Mouse (Mus musculus) R1 (cell line): ENCODE data around the gene Clstn3.

Source experiments
- DNase-seq: peaks from one replicate; pipeline ENCODE4 v3.0.0-alpha.2; 2018; ENCODE audit warnings: low read depth, low spot score

Clstn3 gene

DNA sequence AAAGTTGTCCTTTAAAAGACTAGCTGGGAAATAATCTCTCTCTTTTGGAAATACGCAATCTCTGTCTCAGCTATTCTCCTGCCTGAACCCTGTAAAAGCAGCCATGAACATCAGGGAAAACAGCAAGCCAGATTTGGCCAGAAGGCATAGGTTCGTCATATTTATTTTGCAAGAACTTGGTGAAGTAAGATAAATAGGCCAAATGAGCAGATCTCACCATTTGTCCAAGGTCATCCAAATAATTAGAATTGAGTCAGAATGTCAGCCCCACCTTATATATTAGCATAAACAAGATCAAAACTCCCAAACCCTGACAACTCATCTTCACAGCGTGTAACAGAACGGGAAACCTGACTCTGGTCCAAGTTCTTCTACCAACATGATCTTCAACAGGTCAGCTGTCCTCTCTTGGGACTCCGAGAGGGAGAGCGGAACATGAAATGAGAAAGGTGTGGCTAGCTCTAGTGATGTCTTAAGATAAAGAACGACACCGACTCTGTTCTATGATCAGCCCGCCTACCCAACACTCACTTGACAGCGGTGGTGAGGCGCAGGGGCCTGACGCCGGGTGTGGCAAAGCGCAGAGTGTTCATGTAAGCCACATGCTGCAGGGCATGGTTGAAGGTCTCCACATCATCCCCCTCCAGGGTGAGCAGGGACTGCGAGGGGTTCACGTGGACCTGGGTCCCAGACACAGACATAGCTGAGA, 15.5 kb downstream of the Clstn3 start:
- DNase-seq, result peak; percentile 26

DNA sequence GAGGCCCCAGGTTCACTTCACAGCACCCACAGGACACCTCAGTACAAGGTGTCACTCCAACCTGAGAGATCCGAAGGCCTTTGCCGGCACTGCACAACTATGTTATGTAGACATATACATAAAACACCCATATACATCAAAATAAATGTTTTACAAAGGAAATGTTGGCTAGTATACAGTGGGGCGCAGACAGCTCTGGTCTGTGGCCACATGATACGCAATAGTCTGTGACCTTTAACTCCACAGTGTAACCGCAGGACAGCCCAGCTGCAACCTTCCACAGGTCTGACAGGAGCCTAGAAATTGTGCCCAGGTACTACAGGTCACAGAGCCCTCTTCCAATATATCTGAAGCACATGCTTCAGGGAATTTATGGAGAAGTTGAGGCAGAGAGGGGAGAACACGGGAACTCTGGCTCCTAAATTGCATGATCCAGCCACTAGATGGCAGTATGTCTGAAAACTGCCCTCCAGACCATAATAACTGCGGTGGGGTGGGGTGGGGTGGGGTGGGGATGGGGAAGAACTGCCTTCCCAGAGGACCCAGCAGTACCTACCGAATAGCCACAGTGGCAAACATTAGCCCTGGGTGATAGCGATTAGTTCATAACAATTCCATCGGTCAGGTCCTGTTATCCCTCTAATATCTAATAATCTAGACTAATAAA, 16.3 kb downstream of the Clstn3 start:
- peak; percentile 57 for DNase-seq

DNA sequence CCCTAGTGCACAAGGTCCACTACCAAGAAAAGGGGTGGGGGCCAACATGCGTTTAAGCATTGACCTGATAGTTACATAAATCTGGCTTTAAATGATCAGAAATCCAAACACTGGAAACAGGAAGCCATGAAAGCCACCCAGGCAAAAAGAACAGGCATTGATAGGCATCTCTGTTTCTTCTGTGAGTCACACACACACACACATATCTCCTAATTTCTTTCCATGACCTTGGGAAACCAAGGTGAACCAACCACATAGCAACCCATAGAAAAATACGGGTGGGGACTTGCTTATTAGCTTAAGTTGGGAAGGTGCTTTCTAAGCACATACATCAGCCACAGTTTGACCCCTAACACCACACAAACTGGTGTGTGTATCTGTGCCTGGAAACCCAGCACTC, 17.2 kb downstream of the Clstn3 start:
- no peak for DNase-seq

DNA sequence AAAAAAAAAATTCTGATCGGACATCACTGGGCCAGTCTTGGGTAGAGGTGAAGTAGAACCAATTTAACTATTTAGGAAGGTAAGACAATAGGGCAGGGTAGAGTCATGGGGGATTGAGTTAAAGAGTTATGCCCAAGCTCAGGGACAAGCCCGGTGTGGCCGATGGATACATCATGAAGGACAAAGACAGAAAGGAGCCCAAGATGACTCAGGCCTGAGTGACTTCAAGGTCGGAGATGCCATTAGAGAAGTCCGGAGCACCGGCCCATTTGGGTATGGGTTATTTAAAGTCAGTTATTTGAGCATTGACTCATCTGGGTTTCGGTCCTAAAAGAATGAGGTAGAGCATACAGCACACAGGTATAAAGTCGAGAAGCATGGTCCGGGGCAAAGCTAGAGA, 18.1 kb downstream of the Clstn3 start:
- DNase-seq, result no peak

DNA sequence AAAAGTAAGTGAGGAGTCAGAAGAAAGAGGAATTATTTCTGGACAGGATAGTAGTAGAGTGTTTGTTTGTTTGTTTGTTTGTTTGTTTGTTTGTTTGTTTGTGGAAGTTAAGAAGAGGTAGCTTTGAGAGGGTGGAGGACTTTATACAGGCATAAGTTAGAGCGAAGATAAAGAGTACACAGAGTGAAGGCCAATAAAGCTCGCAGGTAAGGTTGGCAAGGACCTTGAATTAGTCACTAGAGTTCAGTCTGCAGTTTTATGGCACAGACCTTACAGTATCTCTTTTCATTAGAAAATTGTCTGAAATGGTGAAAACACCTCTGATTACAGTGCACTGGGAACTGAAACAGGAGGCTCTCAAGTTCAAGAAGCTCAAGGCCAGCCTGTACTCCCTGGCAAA, 18.6 kb downstream of the Clstn3 start:
- DNase-seq, result no peak

DNA sequence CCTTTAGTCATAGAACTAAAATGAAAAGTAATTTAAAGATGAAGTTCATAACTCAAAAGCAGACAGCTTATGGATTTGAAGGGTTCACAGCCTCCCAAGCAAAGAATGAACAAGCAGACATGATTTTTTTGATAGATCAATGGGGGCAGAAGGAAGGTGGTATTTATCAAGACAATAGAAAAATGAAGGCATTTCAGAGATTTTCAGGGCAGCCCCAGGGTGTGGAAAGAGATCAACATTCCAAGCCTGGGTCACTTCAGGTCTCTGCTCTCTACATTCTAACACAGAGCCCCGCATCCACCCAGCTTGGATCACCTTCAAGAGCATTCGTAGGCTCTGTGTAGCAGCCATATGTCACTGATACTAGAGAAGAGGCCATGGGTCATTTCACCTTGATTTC, 21.3 kb downstream of the Clstn3 start:
- DNase-seq, result peak; percentile 49

DNA sequence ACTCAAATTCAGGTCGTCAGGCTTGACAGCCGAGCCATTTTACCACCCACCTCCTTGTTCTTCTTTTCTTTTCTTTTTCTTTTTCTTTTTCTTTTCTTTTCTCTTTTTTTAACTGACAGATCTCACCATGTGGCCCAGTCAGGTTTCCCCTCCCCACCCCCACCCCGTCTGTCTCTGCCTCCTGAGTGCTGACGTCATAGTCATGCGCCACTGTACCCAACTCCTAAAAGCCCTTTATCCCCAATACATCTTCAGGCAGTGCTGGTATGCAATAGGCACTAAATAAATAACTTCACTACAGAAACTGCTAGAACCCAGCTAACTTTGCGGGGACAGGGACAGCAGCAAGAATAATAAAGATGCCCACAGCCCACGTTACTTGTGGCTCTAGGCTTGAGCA, 28.3 kb downstream of the Clstn3 start:
- peak; percentile 79 for DNase-seq

DNA sequence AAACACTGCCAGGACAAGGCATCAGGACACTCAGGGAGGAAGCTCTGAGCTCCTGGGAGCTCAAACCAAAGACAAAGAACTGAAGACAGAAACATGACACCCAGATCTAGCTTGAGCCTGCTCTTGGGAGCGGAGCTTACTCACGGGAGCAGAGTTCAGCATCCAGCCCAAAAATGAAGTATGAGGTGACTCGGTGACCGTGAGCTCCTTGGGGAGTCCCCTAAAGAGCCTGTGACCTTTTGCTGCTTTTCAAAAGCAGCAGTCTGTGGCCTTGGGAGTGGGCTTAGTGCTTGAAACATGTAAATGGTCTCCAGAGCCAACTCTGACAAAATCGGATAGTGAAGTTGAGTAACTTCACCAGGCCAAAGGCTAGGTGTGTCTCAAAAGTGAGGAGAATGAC, 29.4 kb downstream of the Clstn3 start:
- peak; percentile 18 for DNase-seq

DNA sequence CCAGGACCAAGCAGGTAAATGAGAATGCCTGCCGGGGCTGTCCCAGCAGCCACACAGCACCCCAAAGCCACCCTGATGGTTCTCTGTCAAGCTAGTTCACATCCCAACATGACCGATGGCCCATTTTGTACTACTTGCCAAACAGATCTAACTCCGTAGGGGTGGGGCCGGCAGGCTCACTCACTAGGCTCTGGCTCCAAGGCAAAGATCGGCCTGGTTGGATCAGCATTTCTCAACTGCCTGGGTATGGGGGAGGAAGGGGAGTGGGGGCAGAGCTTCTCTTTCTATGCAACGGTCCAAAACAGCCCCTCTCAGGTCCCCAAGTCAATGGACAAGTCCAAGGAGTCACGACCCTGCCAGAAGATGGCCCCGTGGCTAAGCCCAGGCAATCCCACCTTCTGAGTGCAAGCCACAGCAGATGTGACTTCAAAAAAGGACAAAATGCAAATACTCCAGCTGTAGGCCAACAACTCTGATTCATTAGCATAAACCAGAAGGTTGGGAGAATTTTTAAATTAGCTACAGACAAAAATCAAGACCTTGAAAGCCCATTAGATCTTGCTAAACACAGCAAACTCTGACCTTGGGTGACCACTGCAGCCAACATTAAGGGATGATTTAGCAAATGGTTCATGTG, 30.8 kb downstream of the Clstn3 start:
- DNase-seq, result no peak

DNA sequence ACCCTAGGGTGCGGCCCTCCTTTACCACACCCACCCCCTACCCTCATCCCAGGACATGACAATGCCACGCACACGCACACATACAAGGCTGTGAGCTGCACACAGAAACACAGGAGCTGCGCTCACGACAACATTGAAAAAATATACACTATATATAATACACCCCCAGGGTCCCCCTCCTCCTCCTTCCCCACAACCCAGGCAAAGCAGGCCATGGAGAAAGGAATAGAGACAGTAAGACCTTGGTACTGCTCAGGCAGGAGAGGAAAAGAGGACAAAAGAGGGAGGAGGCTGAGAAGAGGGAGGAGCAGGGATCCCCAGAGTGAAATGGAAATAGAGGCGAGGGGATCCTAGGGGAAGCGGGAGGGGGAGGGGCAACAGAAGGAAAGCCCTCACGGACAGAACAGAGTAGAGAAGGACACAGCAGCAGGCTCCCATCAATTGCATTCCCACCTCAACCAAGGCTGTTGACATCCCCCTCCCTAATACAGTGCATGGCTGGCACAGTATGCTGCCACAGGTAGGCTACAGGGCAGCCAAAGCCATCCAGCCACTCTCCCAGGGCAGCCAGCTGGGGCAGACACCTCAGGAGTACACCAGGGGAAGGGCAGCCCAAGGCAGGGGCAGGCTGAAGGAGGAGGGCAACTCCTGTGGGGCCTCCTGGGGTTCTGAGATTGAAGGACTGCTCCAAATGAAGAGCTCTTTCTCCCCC, 33.7 kb downstream of the Clstn3 start:
- DNase-seq, result peak; percentile 92

DNA sequence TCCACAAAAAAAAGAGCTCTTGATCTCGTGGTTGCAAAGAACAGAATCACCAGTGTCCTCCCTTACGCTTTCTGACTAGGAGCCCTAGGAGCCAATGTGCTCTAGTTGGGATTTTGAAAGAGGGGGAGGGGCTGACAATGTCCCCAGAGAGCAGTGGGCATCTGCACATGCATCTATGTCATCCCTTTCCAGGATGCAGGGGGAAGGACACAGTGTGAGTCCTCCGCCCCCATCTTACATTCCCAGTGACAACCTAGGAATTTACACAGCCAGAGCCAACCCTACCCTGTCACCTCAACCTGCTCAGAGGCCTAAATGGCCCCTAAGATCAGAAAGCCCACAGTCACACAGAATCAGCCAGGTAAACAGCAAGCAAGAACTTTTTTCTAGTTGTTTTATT, 34.2 kb downstream of the Clstn3 start:
- no peak for DNase-seq

DNA sequence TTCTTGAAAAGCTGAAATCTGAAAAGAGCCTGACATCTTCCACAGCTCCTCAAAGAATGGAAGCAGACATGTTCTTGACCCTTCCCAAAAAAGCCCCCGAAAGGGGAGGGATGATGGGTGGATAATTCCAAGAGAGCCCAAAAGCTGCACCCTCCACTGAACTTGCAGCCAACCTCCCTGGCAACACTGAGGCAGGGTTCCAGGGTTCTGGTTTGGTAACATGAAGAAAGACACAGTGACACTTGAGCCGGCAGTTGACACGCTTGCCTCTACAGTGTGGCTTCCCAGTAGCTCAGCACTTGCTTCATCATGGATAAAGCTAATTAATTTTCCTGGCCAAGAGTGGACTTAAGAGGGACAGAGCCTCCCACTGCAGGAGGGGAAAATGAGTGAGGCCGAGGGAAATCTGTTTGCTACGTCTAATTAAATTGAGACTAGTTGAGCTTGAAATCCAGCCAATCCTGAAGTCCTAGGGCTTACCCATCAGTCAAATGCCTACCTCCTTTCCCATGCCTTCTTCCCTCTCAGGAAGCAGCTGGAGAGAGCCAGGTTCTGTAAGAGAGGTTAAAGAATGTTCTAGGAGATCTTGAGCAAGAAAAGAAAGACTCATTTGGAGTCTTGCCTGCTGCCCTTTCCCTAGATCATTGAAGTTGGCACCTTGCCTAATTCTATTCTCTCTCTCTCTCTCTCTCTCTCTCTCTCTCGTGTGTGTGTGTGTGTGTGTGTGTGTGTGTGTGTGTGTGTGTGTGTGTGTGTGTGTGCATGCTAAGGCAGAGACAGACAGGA, 36.6 kb downstream of the Clstn3 start:
- DNase-seq, result no peak

DNA sequence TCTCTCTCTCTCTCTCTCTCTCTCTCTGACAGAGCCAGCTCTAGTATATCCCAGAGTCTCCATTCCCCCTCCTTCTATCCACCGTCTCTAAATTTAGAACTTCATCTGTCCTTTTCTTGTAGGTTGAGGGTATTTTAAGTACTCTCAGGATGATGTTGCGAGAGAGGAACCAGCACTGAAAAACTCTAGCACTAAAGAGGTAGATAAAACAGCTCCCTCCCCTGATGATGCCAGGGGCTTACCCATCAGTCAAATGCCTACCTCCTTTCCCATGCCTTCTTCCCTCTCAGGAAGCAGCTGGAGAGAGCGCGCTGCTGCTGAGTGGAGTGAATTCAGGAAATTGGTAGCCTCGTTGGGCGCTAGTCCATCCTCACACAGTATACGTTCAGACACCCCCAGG, 37.3 kb downstream of the Clstn3 start:
- DNase-seq, result no peak

DNA sequence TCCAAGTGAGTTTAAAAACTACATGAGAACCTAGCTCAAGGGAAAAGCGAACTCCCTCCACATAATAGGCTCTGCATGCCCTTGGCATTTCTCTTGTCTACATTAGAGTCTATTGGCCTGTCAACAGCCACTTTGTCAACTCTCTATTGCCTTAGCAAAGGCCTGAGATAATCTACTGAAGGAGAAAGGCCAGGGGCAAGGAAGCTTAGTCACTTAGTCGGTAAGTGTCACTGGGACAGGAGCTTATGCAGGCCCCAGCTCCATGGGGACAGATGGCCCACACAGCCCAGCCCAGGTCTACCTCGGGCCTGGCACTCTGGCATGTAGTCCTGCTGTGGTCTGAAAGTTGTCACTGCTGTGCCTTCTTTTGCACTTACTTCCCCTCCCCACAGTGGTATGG, 38.0 kb downstream of the Clstn3 start:
- no peak for DNase-seq

DNA sequence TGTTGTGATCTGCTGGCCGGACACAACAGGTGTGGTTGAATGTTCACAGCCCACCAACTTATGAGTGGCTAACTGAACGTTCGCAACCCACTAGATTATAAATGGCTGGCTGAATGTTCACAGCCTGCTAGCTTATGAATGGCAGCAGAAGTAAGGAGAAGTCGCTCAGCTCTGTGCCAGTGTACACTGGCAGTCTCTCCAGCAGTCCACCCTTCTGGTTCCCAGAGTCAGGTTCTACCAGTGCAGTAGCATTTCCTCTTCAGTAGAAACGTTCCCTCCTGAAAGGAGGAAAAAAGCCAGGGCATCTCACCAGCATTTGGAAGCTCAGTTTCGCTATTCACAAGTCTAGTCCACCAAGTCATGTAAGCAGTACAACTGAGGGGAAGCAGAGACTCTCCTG, 39.1 kb downstream of the Clstn3 start:
- DNase-seq, result no peak

DNA sequence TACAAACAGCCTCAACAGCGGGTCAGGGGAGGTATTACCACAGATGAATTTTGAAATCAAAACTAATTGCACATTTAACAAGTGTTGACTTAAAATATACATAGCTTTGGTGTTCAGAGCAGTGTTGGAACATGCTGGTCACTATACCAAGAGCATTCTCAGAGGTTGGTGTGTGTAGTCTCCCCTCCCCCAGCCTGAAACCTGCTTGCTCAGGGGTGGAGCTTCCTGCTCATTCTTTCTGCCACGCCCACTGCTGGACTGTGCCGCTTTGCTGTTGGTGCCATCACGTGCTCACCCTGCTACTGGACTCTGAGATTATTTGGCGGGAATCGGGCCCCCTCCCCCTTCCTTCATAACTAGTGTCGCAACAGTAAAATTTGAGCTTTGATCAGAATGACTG, 39.6 kb downstream of the Clstn3 start:
- DNase-seq, result peak; percentile 72

DNA sequence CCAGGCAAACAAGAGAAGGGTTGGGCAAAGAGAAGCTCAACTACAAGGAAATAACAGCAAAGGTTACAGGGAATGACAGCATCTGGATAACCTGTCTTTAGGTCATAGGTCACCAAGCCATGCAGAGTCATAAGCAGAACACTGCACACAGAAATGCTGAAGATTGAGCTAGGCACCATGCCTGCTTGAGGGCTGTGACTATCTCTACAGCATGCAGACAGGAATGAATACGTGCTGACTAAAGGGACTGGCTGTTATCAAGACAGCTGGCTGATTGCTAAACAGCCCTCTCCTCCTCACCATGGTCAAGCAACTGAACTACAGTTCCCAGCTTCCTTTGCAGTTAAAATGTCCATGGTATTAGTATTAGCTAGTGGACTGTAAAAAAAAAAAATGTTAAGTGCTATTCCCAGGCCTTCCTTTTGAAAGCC, 40.5 kb downstream of the Clstn3 start:
- no peak for DNase-seq

DNA sequence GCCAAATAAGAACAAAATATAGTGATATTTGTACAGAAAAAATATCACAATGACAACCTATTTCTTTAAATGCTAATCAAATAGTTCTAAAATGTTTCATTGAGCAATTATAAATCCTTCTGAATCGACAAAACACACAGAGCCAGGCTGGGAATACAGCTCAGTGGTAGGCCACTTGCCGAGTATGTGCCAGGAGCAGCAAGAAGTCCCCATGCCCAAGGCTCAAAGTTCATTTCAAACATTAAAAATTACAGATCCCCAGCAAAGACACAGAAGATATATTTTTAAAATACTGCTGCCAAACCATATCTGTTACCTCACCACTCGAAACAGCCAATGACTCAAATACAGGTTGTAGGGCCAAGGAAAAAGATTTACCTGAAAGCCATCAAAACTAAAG, 45.9 kb downstream of the Clstn3 start:
- DNase-seq, result no peak

DNA sequence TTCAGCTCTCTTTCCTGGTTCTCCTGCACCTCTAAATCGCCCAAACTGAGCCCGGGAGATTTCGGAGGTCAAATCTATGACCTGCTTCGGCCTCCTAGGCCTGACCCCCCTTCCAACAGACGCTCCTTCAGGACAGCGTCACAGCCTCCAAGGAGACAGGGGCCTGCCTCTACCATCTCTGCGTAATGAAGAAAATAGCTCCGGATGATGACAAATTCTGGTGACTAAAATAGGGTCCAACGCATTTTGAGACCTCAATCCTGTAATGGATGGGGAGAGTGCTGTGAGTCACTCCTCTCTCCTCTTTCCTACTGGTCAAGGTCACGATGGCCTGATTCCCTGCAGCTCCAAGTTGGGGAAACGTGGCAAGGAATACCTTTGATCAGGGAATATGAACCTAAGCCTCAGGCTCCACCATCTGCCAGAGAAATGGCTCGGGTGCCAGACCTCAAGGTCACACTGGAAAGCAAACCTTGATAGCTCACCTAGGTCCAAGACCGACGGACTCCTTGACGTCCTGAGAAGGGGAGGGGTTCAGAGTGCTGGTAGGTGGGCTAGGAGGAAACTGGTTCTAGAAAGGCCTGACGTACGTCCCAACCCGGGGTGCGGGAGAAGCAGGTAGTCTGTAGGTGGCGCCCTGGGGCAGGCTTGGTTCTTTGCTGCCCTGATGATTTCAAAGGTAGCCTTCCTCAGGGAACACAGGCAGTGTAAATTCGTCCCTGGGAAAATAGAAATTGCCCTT, 49.1 kb downstream of the Clstn3 start:
- peak; percentile 92 for DNase-seq

DNA sequence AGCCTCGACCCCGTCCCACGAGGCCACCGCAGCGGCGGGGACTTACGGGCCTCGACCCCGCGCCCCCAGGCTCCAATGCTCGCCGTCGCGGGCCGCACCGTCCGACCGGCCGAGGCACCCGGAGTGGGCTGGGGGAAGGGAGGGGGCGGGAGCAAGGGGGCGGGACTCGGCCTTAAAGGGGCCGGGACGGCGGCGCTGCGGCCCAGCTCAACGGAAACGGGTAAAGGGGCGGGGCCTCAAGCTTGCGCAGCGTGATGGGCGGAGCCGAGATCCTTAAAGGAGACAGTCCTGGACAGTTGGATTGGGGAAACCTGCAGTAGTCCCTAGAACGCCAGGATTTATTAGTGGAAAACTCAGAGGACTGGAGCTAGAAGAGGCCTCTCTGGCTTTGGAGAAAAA, 49.7 kb downstream of the Clstn3 start, which contains the start of gene Pex5:
Pex5 (minus strand) TSS at position 141 of the 399 bp plus-strand sequence.
- DNase-seq, result peak; percentile 94
